Mouse (Mus musculus): ENCODE data around the gene Nmbr. TPM values are rescaled to one million over a fixed set of nuclear protein-coding genes. Genes with fewer than 3 reads are reported as not detected.

Gene Nmbr
- total RNA-seq (2021) = under 1 TPM in 1 of 2 experiments, not detected in 1; 0.29 TPM
- long read RNA-seq, experiment 1, partial matches to known transcripts = 0 of 1 reads
- long read RNA-seq, experiment 1, other reads (novel, unspliced or antisense) = 1 of 1 reads
- long read RNA-seq, experiment 2 = 0 reads

DNA sequence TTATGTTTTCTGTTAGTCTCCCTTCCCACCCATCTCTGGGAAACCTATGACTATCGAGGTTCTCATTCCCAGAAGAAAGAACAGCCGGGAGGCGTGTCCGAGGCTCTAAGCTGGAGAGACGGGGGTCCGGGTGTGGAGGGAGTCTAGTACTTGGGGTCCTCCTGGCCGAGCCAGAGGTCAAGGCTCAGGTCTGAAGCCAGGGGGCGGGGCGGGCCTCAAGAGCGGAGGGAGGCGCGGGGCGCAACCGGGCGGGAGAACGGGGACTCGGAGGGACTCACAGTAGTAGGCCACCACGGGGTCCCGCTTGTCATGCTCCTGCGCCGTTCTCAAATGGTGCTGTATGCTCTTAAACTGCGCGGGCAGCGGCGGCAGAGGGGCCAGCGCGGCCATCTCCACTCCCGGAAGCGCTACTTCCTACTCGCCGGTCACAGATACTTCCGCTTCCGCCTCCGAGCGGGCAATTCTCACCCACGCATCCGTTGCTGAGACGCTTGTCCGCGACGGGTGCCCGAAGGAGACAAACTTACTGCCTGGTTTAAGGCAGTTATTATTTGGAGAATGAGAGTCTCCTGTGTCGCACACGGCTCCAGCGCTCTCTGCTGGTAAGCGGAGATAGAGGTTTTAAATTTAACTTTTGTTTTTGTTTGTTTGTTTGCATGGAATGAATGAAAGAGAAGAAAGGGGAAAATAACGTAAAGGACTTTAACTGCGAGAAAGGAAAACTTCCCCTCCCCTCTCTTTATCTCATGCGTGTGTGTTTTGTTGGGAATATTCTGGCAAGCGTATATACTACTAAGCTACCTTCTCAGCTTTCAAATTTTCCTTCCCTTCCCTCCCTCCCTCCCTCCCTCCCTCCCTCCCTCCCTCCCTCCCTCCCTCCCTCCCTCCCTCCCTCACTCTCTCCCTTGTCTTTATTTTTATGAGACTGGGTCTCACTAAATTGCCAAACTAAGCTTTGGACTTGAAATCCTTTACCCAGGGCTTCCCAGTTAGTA is at the start of gene Nmbr, which contains the start of gene Vta1:
TSS of gene Nmbr (plus strand) at position 520 of the 995 bp plus-strand sequence.
TSS of gene Vta1 (minus strand) at position 489 of the 995 bp plus-strand sequence.
- DNase-seq (ENCODE audit: low spot score in 2 of 2) = peak; percentile 96 to 98

DNA sequence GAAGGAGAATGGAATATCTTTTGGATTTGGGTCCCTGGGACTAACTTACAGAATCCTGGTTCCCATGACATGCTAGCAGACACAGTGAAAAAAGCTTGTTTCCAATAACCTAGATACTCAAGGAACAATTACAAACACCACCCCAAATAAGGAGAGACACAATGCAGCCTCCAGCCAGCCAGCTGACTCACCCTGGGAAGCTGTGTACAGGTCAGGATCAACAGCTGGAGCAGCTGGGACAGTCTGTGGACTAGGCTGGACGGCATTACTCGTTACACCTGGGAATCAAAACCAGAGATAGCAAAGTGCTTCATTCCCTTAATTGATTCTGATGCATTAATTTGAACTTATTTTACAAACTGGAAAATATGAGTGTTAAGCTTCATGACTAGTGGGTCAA is 44.5 kb upstream of the Nmbr start:
- no peak for DNase-seq (ENCODE audit: low spot score in 2 of 2)

GRCm38 (mm10) chr10:14666147-14666546 is 39.2 kb upstream of the Nmbr start:
- DNase-seq (ENCODE audit: low spot score in 2 of 2) = no peak

DNA sequence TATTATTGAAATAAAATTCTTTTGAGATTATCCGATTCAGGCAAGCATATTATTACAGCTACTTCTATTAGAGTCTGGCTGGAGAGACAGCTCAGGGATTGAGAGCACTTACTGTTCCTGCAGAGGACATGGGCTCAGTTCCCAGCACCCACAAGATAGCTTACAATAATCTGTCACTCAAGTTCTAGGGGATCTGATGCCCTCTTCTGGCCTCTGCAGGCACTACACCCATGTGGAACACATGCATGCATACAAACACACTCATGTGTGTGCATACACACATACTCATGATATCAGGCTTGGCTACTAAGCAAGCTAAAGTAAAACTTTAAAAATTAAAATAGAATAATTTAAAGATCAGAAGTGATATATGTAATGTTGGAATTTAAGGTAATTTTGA is 19.7 kb upstream of the Nmbr start:
- DNase-seq (ENCODE audit: low spot score in 2 of 2) = no peak

GRCm38 (mm10) chr10:14688785-14689442 is 16.5 kb upstream of the Nmbr start:
- DNase-seq (ENCODE audit: low spot score in 2 of 2) = no peak

GRCm38 (mm10) chr10:14690349-14690748 is 15.0 kb upstream of the Nmbr start:
- DNase-seq (ENCODE audit: low spot score in 2 of 2) = no peak

- DNase-seq (ENCODE audit: low spot score in 2 of 2) = no peak
Observed at GRCm38 (mm10) chr10:14703239-14703638, 2.2 kb upstream of the Nmbr start.

- DNase-seq (ENCODE audit: low spot score in 2 of 2) = no peak
Observed at GRCm38 (mm10) chr10:14703830-14704420, 1.5 kb upstream of the Nmbr start.

GRCm38 (mm10) chr10:14718114-14718513 is 12.7 kb downstream of the Nmbr start, which contains the start of gene Gje1:
Gje1 (minus strand) TSS chr10:14718214.
- DNase-seq (ENCODE audit: low spot score in 2 of 2) = no peak

DNA sequence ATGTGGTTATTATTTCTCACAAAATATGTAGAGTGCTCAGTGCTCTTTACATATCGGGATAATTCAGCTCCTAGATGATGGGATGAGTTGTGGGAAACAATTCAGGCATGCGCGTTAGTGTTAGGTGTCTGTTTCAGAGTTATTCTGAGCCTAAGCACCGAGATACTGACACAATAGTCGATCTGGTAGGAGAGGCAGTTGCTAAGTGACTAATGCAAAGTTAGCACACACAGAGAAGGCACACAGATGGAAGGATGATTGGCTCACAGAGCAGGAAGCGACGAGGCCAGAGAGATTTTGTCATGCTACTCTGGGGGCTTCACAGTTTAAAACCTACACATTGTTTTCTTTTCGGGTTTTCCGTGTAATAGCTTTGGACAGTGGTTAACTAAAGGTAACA is 20.3 kb downstream of the Nmbr start:
- DNase-seq (ENCODE audit: low spot score in 2 of 2) = no peak

- peak in 1 of 2 experiments; percentile 2 for DNase-seq (ENCODE audit: low spot score in 2 of 2)
Observed at GRCm38 (mm10) chr10:14734285-14734684, 28.9 kb downstream of the Nmbr start.

- no peak for DNase-seq (ENCODE audit: low spot score in 2 of 2)
Observed at GRCm38 (mm10) chr10:14759665-14760558, 54.5 kb downstream of the Nmbr start.

DNA sequence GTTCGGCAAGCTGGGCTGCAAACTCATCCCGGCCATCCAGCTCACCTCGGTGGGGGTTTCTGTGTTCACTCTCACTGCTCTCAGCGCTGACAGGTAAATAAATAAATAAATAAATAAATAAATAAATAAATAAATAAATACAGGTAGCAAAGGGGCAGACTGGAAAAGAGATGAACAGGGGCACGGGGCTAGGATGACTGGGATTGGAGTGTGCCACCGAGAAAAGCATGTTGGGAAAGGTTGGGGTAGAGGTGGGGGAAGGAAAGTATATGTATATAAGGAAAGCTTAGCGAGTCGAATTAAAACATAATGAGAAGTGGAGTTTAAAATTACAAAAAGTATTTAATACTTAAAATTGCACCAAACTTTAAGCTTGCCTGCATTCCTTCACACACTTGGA is 55.2 kb downstream of the Nmbr start:
- no peak for DNase-seq (ENCODE audit: low spot score in 2 of 2)

DNA sequence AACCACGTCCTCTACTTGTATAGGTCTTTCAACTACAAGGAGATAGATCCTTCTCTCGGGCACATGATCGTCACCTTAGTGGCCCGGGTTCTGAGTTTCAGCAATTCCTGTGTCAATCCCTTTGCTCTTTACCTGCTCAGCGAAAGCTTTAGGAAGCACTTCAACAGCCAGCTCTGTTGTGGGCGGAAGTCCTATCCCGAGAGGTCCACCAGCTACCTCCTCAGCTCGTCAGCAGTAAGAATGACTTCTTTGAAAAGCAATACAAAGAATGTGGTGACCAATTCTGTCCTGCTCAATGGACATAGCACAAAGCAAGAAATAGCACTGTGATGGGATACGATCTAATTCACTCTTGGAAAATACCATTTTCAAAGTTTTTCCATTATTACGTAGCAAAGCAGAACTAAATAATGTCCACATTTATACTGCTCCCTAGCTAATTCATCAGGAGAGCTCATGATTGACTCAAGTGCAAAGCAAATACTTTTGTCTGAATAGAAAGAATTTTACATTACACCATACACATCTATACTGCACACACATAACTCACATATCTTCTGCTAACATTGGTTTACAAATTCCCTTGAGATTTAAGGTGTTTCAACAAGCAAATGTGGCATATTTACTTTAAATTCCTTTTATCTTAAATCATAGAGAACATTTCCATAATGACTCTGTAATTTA is 65.0 kb downstream of the Nmbr start:
- DNase-seq (ENCODE audit: low spot score in 2 of 2) = no peak

GRCm38 (mm10) chr10:14774499-14774898 is 69.1 kb downstream of the Nmbr start:
- DNase-seq (ENCODE audit: low spot score in 2 of 2) = no peak

GRCm38 (mm10) chr10:14789969-14790368 is 84.6 kb downstream of the Nmbr start:
- no peak for DNase-seq (ENCODE audit: low spot score in 2 of 2)

DNA sequence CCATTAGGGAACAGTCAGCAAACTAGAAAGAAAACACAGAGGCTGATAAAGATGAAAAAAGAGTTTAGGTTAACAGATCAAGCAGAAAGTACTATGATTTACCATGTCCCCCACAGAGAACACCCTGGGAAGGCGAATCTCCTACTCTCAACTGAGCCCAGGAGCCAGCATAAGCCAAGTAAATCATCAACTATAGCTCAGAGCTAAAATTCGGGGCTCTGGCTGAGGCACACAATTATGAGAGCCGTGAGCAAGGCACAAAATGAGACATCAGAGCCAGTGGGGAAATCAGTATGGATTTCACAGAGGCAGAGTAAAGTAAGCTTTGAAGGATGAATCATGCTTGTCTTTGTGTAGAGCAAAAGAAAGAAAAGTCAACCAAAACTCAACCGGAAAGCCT is 111.6 kb downstream of the Nmbr start:
- no peak for DNase-seq (ENCODE audit: low spot score in 2 of 2)
